Mouse (Mus musculus): Measurements from ENCODE around the gene Pitpna. TPM values are rescaled to one million over a fixed set of nuclear protein-coding genes. Genes with fewer than 3 reads are reported as not detected.

Pitpna gene
- polyA plus RNA-seq, 1 experiment from 2014 or later = 69.8 TPM

DNA sequence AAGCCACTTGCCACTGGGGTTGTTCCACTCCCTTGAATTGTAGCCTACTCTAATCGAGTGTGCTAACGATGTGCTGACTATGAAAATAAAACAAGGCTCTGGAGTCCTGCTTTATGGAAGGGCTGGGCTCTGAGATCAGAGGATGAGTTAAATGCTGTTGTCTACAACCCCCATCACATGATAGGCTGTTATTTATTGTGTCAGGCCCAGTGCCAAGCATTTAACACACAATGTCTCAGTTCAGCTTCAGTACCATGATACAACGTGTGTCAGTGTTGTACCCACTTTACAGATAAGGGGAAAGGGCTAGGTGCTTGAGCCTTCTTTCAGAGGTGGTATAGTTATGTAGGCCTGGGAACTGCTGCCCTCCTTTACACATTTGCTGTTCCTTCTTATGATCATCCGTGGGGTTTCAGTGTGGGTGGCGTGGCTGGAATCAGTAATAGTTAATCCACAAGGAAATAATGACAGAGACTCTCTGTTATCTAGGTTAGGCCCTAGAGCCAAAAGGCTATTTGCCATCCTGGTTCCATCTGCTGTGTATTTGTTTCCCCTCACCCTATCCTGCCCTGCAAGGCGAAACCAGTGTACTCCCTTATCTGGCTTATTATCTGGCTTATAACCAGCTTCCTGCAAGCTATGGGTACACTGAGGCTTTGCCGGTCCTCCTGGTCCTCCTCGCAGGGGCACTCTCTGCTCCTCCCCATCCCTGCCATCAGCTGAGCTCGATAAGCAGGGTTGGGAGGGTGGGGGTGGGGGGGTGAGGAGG, 20.4 kb upstream of the Pitpna start:
- no peaks in the 10 kb centered on the region for H3K27me3 ChIP-seq (ENCODE audit: insufficient read depth, low read length)
- H3K36me3 ChIP-seq (ENCODE audit: insufficient read depth, low read length) = 0 out of 2 replicates have a peak, but pooled peaks cover 3% of the 10 kb centered on the region
- H3K9ac ChIP-seq (ENCODE audit: low read depth, low read length) = no peak overlapping the region
- no peak overlapping the region for H3K4me2 ChIP-seq (ENCODE audit: low read length)
- no peaks in the 10 kb centered on the region for H3K9me3 ChIP-seq (replicated peaks; ENCODE audit: low read length)
- WGBS = 36% methylated on average over 9 of the region's 9 CpGs
- no peak overlapping the region for H3K4me3 ChIP-seq (replicated peaks; ENCODE audit: low read depth, low read length)
- no peak for DNase-seq (ENCODE audit: low spot score)
- no peak overlapping the region for H3K27ac ChIP-seq
- H3K4me1 ChIP-seq (replicated peaks; ENCODE audit: insufficient read depth, low read length) = peaks cover 6% of the 10 kb centered on the region; the same call in 1 of the 2 replicates
- ATAC-seq (replicated peaks; ENCODE audit: low FRiP score, low read depth) = no peak
- TF ChIP-seq CTCF (IDR thresholded peaks at IDR 0.05; ENCODE audit: low read depth) = no peak

DNA sequence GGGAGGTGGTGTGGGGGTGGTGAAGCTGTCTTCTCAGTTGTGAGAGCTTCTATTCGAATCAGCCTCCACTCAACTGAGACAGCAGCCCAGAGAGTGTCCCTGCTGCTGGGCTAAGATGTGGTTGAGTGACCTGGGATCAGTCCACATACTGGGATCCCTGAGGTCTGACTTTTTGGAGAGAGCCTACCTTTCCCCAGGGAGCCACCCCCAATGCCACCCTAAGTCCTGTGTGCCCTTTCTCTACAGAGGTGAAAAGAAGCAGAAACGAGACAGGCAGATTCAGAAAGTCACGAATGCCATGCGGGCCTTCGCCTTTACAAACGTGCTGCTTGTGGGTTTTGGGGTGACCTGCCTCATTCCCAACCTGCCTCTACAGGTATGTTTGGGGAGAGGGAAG, 19.8 kb upstream of the Pitpna start:
- Histone ChIP-seq H3K9me3 (replicated peaks; ENCODE audit: low read length) (no peaks in the 10 kb centered on the region), H3K9ac (ENCODE audit: low read depth, low read length) (no peak overlapping the region), H3K27me3 (ENCODE audit: insufficient read depth, low read length) (no peaks in the 10 kb centered on the region), H3K27ac (no peak overlapping the region), H3K4me3 (replicated peaks; ENCODE audit: low read depth, low read length) (no peak overlapping the region), H3K36me3 (ENCODE audit: insufficient read depth, low read length) (0 out of 2 replicates have a peak, but pooled peaks cover 3% of the 10 kb centered on the region), H3K4me1 (replicated peaks; ENCODE audit: insufficient read depth, low read length) (peaks cover 11% of the 10 kb centered on the region), H3K4me2 (ENCODE audit: low read length) (no peak overlapping the region)
- TF ChIP-seq CTCF (IDR thresholded peaks at IDR 0.05; ENCODE audit: low read depth) = no peak
- ATAC-seq (replicated peaks; ENCODE audit: low FRiP score, low read depth) (no peak), DNase-seq (ENCODE audit: low spot score) (no peak)
- WGBS = 73% methylated on average over 6 of the region's 6 CpGs

DNA sequence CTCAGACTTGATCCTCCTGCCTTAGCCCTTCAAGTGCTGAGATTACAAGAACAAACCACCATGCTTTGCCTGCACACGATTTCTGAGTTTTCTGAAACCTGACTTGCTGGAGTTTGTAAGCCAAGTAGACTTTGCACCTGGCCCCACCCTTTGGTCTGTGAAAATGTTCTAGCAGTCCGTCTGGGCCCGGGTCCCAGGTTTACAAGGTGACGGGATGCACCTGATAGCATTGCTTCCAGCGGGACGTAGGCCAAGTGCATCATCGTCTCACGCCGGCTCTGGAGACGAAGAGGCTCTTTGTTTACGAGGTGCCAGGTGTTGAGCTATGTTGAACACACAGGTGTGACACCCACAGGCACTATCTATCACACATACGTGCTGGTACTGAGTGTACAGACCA, 18.9 kb upstream of the Pitpna start:
- ATAC-seq (replicated peaks; ENCODE audit: low FRiP score, low read depth) (no peak), DNase-seq (ENCODE audit: low spot score) (no peak)
- H3K4me2 ChIP-seq (ENCODE audit: low read length) = no peak overlapping the region
- H3K4me3 ChIP-seq (replicated peaks; ENCODE audit: low read depth, low read length) = no peak overlapping the region
- no peak for TF ChIP-seq CTCF (IDR thresholded peaks at IDR 0.05; ENCODE audit: low read depth)
- H3K4me1 ChIP-seq (replicated peaks; ENCODE audit: insufficient read depth, low read length) = peaks cover 13% of the 10 kb centered on the region
- H3K36me3 ChIP-seq (ENCODE audit: insufficient read depth, low read length) = 0 out of 2 replicates have a peak, but pooled peaks cover 3% of the 10 kb centered on the region
- H3K27me3 ChIP-seq (ENCODE audit: insufficient read depth, low read length) = no peaks in the 10 kb centered on the region
- no peak overlapping the region for H3K9ac ChIP-seq (ENCODE audit: low read depth, low read length)
- H3K9me3 ChIP-seq (replicated peaks; ENCODE audit: low read length) = no peaks in the 10 kb centered on the region
- no peak overlapping the region for H3K27ac ChIP-seq
- 88% methylated on average over 12 of the region's 12 CpGs for WGBS

DNA sequence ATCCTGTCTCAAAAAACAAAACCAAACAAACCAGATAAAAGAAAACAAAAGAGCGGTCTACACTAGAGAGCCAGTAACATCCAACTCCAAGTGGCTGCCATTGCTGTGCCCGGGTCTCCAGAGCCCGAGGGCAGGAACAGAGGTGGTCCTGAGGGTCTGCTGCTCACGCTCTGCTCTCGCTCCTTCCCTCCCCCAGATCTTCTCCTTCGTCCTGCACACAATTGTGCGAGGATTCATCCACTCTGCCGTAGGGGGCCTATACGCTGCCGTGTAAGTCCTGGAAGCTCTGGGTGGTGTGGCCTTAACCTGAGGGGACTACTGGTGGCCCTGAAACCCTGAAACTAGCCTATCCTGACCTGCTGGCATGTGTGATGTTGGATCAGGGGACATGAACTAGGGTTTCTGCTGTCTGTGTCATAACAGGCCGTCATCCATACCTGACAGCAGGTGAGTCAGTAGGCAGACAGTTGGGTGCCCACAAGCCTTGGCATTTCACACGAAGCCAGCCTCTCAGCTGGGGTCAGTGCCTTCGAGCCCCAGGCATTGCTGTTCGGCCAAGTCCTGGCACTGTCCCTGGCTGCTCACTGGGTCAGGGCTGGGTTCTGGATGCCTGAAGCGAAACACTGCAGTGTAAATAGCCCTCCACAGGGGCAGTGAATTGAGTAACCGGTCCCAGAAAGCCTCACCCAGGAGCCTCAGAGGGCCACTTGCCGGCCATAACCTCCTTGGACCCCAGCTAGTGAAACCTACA, 17.3 kb upstream of the Pitpna start:
- Histone ChIP-seq H3K27me3 (ENCODE audit: insufficient read depth, low read length) (no peaks in the 10 kb centered on the region), H3K4me3 (replicated peaks; ENCODE audit: low read depth, low read length) (no peak overlapping the region), H3K4me1 (replicated peaks; ENCODE audit: insufficient read depth, low read length) (peaks cover 13% of the 10 kb centered on the region), H3K27ac (no peak overlapping the region), H3K4me2 (ENCODE audit: low read length) (no peak overlapping the region), H3K9ac (ENCODE audit: low read depth, low read length) (no peak overlapping the region), H3K36me3 (ENCODE audit: insufficient read depth, low read length) (0 out of 2 replicates have a peak, but pooled peaks cover 3% of the 10 kb centered on the region), H3K9me3 (replicated peaks; ENCODE audit: low read length) (no peaks in the 10 kb centered on the region)
- no peak for TF ChIP-seq CTCF (IDR thresholded peaks at IDR 0.05; ENCODE audit: low read depth)
- no peak for ATAC-seq (replicated peaks; ENCODE audit: low FRiP score, low read depth)
- no peak for DNase-seq (ENCODE audit: low spot score)
- WGBS = 82% methylated on average over 17 of the region's 17 CpGs

DNA sequence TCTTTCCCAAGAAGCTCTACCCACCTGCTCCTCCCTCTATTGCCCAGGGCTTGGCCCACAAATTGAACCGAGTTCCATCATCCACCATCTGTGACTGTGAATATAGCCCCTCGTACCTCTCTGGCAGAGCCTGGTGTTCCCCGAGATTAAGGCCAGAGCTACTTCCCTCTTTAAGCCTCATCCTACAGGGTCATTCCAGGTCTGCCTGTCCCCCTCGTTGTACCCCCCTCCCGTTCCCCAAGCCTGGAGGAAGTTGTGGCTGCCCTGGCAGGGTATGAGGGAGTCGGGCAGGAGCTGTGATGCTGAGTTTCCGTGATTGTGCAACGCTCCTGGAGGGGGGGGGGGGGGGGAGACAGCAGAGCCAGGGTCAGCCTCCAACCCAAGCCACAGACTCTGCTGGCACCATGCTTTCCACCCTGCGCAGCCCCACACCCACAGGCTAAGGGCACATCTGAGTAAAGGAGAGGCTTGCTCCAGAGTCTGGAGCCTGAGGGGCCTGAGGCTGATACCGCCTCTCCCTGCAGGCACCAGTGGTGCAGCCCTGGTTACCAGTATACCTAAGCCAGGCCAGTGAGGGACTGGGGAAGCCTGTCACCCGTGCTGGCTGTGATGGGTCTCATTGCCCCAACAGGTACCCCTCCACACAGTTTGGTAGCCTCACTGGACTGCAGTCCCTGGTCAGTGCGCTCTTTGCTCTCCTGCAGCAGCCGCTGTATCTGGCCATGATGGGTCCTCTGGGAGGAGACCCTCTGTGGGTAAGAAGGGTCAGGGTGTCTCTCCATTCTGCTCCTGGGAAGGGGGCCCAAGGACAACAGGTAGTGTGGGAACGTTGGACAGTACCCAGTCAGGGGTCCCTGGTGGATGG, 16.5 kb upstream of the Pitpna start:
- H3K4me3 ChIP-seq (replicated peaks; ENCODE audit: low read depth, low read length) = no peak overlapping the region
- H3K27ac ChIP-seq = no peak overlapping the region
- ATAC-seq (replicated peaks; ENCODE audit: low FRiP score, low read depth) = no peak
- H3K9me3 ChIP-seq (replicated peaks; ENCODE audit: low read length) = no peaks in the 10 kb centered on the region
- H3K36me3 ChIP-seq (ENCODE audit: insufficient read depth, low read length) = 0 out of 2 replicates have a peak, but pooled peaks cover 3% of the 10 kb centered on the region
- H3K4me1 ChIP-seq (replicated peaks; ENCODE audit: insufficient read depth, low read length) = peaks cover 13% of the 10 kb centered on the region
- no peaks in the 10 kb centered on the region for H3K27me3 ChIP-seq (ENCODE audit: insufficient read depth, low read length)
- H3K4me2 ChIP-seq (ENCODE audit: low read length) = no peak overlapping the region
- no peak overlapping the region for H3K9ac ChIP-seq (ENCODE audit: low read depth, low read length)
- no peak for DNase-seq (ENCODE audit: low spot score)
- WGBS = 58% methylated on average over 14 of the region's 14 CpGs
- no peak for TF ChIP-seq CTCF (IDR thresholded peaks at IDR 0.05; ENCODE audit: low read depth)

Data from kidney, postnatal 0 days (tissue).